Mouse (Mus musculus) heart, postnatal 0 days (tissue): ENCODE measurements around the gene Msx1. TPM values are rescaled to one million over a fixed set of nuclear protein-coding genes. Genes with fewer than 3 reads are reported as not detected.
"Not testable (repeated sequence)": the region's sequence is repeated elsewhere in the genome, so short reads cannot be mapped to it uniquely, and the experiment has no call there.

Experiments used
- ATAC-seq: fragments of 200-750 bp; cut with Nextera tagmentation; 2 replicates; pipeline ENCODE4 v1.8.0; 2017; ENCODE audit warnings: low read depth, moderate number of reproducible peaks, moderate library complexity; ENCODE audit not compliant: insufficient read depth
- DNase-seq: peaks from one replicate; pipeline ENCODE4 v3.0.0-alpha.2; 2016; ENCODE audit warnings: low spot score
- H3K27ac ChIP-seq: fragments of 300-500 bp; sonication (generic); 2 replicates; pipeline ENCODE4 v1.5.1; 2014; ENCODE audit warnings: low read depth, mild to moderate bottlenecking
- H3K27me3 ChIP-seq: fragments of 300-500 bp; sonication (generic); 2 replicates; pipeline ENCODE4 v1.6.1; 2014; ENCODE audit warnings: low read length, mixed read lengths; ENCODE audit not compliant: control insufficient read depth, insufficient read depth
- H3K36me3 ChIP-seq: fragments of 300-500 bp; sonication (generic); replicated peaks from 2 replicates; pipeline ENCODE4 v1.6.1; 2014; ENCODE audit warnings: low read length, mixed read lengths; ENCODE audit not compliant: control insufficient read depth, insufficient read depth
- H3K4me1 ChIP-seq: fragments of 300-500 bp; sonication (generic); 2 replicates; pipeline ENCODE4 v1.6.1; 2014; ENCODE audit warnings: antibody characterized with exemption; ENCODE audit not compliant: control insufficient read depth, insufficient read depth
- H3K4me2 ChIP-seq: fragments of 300-500 bp; sonication (generic); 2 replicates; pipeline ENCODE4 v1.6.1; 2014; ENCODE audit warnings: low read depth, mild to moderate bottlenecking, low read length, moderate library complexity
- H3K4me3 ChIP-seq: fragments of 300-500 bp; sonication (generic); 2 replicates; pipeline ENCODE4 v1.5.1; 2014; ENCODE audit warnings: low read depth, low read length
- H3K9ac ChIP-seq: fragments of 300-500 bp; sonication (generic); replicated peaks from 2 replicates; pipeline ENCODE4 v1.6.1; 2014; ENCODE audit warnings: low read depth, low read length, mixed read lengths
- H3K9me3 ChIP-seq: fragments of 300-500 bp; sonication (generic); replicated peaks from 2 replicates; pipeline ENCODE4 v1.6.1; 2016; ENCODE audit warnings: low read length; ENCODE audit not compliant: control insufficient read depth
- CTCF ChIP-seq: IDR thresholded peaks from 2 replicates; pipeline ENCODE4 v1.5.1; 2016; ENCODE audit warnings: antibody characterized with exemption, control low read depth, low read depth
- EP300 ChIP-seq: IDR thresholded peaks from 2 replicates; pipeline ENCODE4 v1.6.1; 2016; ENCODE audit warnings: antibody characterized with exemption, low read depth
- WGBS: fragments of 180-500 bp; shearing (Covaris S2); extraction: QIAGEN DNeasy Blood & Tissue Kit; methylation state at CpG from one replicate; pipeline ENCODE4 v1.1.7; 2014; 5-methylcytosine and 5-hydroxymethylcytosine counted together
- polyA plus RNA-seq: library from polyadenylated mRNA; unstranded; fragments of >200 nt; fragmentation: Nextera tagmentation; extraction: Ambion mirVana; gene quantifications from 2 replicates; pipeline ENCODE4 v1.2.1, GENCODE M21; 2015
- total RNA-seq: library from RNA; depleted of rRNA; stranded (reverse); fragments of >200 nt; gene quantifications from 2 replicates; pipeline ENCODE4 v1.2.3, GENCODE M21; 2014; ENCODE audit warnings: low replicate concordance

The Msx1 gene
- total and polyA plus RNA-seq, 2 experiments from 2014 or later: 4.6 to 15.4 TPM

- no peak for TF ChIP-seq CTCF
- no peak for TF ChIP-seq EP300
- no peaks in the 10 kb centered on the region for H3K36me3 ChIP-seq
- H3K4me2 ChIP-seq: no peak overlapping the region
- H3K9ac ChIP-seq: no peak overlapping the region
- no peak overlapping the region for H3K27ac ChIP-seq
- peaks cover 71% of the 10 kb centered on the region for H3K27me3 ChIP-seq
- DNase-seq: no peak
- H3K4me1 ChIP-seq: no peaks in the 10 kb centered on the region
- H3K9me3 ChIP-seq: no peaks in the 10 kb centered on the region
- ATAC-seq: no peak
- WGBS: 42% methylated on average over 3 of the region's 3 CpGs
- no peak overlapping the region for H3K4me3 ChIP-seq
Observed at GRCm38 (mm10) chr5:37836267-37836646, 11.9 kb upstream of the Msx1 start.

- H3K27me3 ChIP-seq: peaks cover 77% of the 10 kb centered on the region
- WGBS: 5% methylated on average over 6 of the region's 6 CpGs
- H3K9ac ChIP-seq: no peak overlapping the region
- H3K4me2 ChIP-seq: no peak overlapping the region
- H3K4me3 ChIP-seq: no peak overlapping the region
- DNase-seq: no peak
- no peaks in the 10 kb centered on the region for H3K9me3 ChIP-seq
- H3K27ac ChIP-seq: no peak overlapping the region
- TF ChIP-seq EP300: no peak
- no peak for TF ChIP-seq CTCF
- no peak for ATAC-seq
- H3K4me1 ChIP-seq: no peaks in the 10 kb centered on the region
- no peaks in the 10 kb centered on the region for H3K36me3 ChIP-seq
Observed at GRCm38 (mm10) chr5:37835590-37836266, 11.3 kb upstream of the Msx1 start.

GRCm38 (mm10) chr5:37832766-37833165 is 8.4 kb upstream of the Msx1 start:
- Histone ChIP-seq H3K36me3 (no peaks in the 10 kb centered on the region), H3K4me1 (no peaks in the 10 kb centered on the region), H3K4me2 (no peak overlapping the region), H3K27ac (no peak overlapping the region), H3K9me3 (peaks cover 7% of the 10 kb centered on the region; the same call in 1 of the 2 replicates), H3K27me3 (peaks cover 91% of the 10 kb centered on the region), H3K9ac (no peak overlapping the region), H3K4me3 (no peak overlapping the region)
- TF ChIP-seq EP300 (no peak), CTCF (no peak)
- 18% methylated on average over 6 of the region's 6 CpGs for WGBS
- ATAC-seq (no peak), DNase-seq (no peak)

- Histone ChIP-seq H3K27ac (no peak overlapping the region), H3K4me1 (0 out of 2 replicates have a peak, but pooled peaks cover 3% of the 10 kb centered on the region), H3K9me3 (peaks cover 7% of the 10 kb centered on the region; the same call in 1 of the 2 replicates), H3K36me3 (no peaks in the 10 kb centered on the region), H3K4me2 (no peak overlapping the region), H3K4me3 (no peak overlapping the region), H3K9ac (no peak overlapping the region), H3K27me3 (peaks cover 93% of the 10 kb centered on the region)
- WGBS: 8% methylated on average over 13 of the region's 13 CpGs
- DNase-seq (no peak), ATAC-seq (no peak)
- TF ChIP-seq EP300 (no peak), CTCF (no peak)
Observed at GRCm38 (mm10) chr5:37832031-37832430, 7.6 kb upstream of the Msx1 start.

- H3K9ac ChIP-seq, H3K4me1 ChIP-seq, H3K36me3 ChIP-seq, ATAC-seq, H3K27ac ChIP-seq, H3K4me2 ChIP-seq, DNase-seq, H3K4me3 ChIP-seq, H3K9me3 ChIP-seq: not testable (repeated sequence)
- 13% methylated on average over 4 of the region's 7 CpGs for WGBS
- peaks cover 94% of the 10 kb centered on the region for H3K27me3 ChIP-seq
Observed at GRCm38 (mm10) chr5:37830436-37830835, 6.1 kb upstream of the Msx1 start.

GRCm38 (mm10) chr5:37829926-37830325 is 5.5 kb upstream of the Msx1 start:
- TF ChIP-seq CTCF (no peak), EP300 (no peak)
- peaks cover 7% of the 10 kb centered on the region; the same call in 1 of the 2 replicates for H3K9me3 ChIP-seq
- no peak for DNase-seq
- no peak for ATAC-seq
- no peak overlapping the region for H3K4me2 ChIP-seq
- 15% methylated on average over 4 of the region's 4 CpGs for WGBS
- 0 out of 2 replicates have a peak, but pooled peaks cover 3% of the 10 kb centered on the region for H3K4me1 ChIP-seq
- no peak overlapping the region for H3K27ac ChIP-seq
- H3K4me3 ChIP-seq: no peak overlapping the region
- H3K36me3 ChIP-seq: no peaks in the 10 kb centered on the region
- peaks cover 97% of the 10 kb centered on the region for H3K27me3 ChIP-seq
- no peak overlapping the region for H3K9ac ChIP-seq
